Mouse (Mus musculus): Measurements from ENCODE around the gene Tacc3. TPM values are rescaled to one million over a fixed set of nuclear protein-coding genes. Genes with fewer than 3 reads are reported as not detected.

Tacc3 gene
- total RNA-seq, 2 experiments from 2014 or later, result 2.9 to 3.1 TPM

- DNase-seq (ENCODE audit: low spot score in 2 of 2), result no peak
Observed at GRCm38 (mm10) chr5:33654424-33654823, 3.5 kb upstream of the Tacc3 start.

DNA sequence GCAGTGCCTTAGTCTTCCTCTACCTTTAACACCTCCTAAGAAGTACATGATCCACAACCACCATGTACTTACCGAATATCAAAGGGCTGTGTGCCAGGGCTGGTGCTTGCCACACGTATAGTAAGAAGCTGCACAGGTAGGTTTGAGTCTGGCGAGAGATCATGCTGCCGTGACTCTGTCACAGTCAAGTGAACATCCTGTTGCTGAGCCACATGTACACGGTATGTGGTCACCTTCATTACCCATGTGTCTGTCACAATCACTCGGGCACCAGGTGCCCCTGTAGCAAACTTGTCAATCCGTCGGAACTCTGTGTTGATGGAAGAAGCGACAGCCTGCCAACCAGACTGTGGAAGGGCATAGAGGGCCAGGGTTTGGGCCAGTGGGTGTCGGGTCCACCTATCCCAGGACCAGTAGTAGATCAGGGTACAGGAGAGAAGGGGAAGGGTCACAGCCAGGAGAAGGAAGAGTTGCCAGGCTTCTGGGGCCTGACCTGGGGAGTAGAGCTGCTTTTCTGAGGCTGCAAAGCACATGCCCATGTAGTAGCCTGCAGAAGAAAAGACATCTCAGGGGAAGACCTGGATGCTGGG is 2.6 kb upstream of the Tacc3 start:
- DNase-seq (ENCODE audit: low spot score in 2 of 2), result no peak

GRCm38 (mm10) chr5:33656739-33657138 is 1.2 kb upstream of the Tacc3 start:
- DNase-seq (ENCODE audit: low spot score in 2 of 2), result no peak

DNA sequence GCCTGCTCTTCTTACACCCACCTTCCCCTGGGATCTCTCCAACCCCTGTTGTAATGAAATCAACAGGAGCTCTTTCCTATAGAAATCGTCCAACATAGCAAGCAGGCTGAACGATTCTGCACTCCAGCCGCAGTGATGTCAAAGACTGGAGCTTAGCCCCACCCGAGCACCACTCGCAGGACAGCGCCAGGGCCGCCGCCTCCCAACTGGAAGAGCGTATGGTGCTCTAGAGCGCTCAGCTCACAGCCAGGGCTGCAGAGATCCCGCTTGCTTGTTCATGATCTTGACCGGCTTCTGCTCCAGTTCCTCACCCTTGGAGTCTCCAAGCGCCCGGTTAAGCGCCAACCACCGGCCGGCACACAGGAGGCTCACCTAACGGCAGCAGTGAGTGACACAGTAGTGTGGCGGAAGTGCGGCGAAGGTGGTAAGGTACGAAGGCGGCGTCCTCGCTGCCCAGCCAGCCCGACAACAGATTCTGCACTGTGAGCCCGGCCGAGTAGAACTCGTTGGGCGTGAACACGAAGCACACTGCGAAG is 609 bp upstream of the Tacc3 start:
- no peak for DNase-seq (ENCODE audit: low spot score in 2 of 2)

DNA sequence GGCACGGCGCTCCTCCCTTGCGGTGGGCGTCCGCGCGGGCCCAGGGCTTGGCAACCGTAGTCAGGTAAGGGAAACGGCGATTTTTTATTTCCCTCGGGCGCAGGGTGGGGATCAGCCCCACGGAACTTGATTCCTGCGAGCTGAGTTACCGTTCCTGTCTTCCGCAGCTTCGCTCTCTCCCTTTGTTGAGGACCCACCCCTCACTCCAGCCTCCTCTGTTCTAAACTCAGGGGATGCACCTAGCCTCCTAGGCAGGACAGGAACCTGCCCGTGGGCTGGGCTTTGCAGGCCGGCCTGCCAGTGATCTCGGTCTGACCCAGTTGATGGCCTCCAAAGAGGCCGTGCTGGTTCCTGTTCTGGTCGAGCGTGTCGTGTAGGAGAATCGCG is 729 bp downstream of the Tacc3 start:
- no peak for DNase-seq (ENCODE audit: low spot score in 2 of 2)

DNA sequence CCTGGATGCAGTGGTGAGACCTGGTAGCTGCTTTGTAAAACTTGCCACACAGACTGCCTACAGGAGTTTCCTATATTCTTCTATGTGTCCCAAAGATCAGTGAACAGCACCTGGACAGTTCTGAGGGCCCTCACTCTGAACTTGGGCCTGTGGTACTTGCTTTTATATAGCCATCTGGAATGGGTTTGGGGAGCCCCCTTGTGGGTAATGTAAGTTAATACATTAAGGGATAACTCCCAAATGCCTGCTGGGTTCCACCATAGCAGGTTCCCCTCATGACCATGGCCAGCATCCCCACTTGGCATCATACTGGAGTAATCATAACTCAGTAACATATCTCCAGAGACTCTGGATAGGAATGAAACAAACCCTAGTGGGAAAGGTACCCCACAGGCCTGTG is 10.3 kb downstream of the Tacc3 start:
- DNase-seq (ENCODE audit: low spot score in 2 of 2), result no peak

- DNase-seq (ENCODE audit: low spot score in 2 of 2), result no peak
Observed at GRCm38 (mm10) chr5:33671659-33672058, 13.7 kb downstream of the Tacc3 start.

- no peak for DNase-seq (ENCODE audit: low spot score in 2 of 2)
Observed at GRCm38 (mm10) chr5:33674439-33674838, 16.5 kb downstream of the Tacc3 start.

- peak; percentile 30 to 53 for DNase-seq (ENCODE audit: low spot score in 2 of 2)
Observed at GRCm38 (mm10) chr5:33675964-33676363, 18.0 kb downstream of the Tacc3 start.

GRCm38 (mm10) chr5:33678244-33678643 is 20.3 kb downstream of the Tacc3 start:
- DNase-seq (ENCODE audit: low spot score in 2 of 2), result no peak

GRCm38 (mm10) chr5:33681044-33681443 is 23.1 kb downstream of the Tacc3 start:
- no peak for DNase-seq (ENCODE audit: low spot score in 2 of 2)

GRCm38 (mm10) chr5:33681611-33682388 is 23.9 kb downstream of the Tacc3 start:
- no peak for DNase-seq (ENCODE audit: low spot score in 2 of 2)

GRCm38 (mm10) chr5:33682963-33683362 is 25.0 kb downstream of the Tacc3 start:
- DNase-seq (ENCODE audit: low spot score in 2 of 2), result no peak

DNA sequence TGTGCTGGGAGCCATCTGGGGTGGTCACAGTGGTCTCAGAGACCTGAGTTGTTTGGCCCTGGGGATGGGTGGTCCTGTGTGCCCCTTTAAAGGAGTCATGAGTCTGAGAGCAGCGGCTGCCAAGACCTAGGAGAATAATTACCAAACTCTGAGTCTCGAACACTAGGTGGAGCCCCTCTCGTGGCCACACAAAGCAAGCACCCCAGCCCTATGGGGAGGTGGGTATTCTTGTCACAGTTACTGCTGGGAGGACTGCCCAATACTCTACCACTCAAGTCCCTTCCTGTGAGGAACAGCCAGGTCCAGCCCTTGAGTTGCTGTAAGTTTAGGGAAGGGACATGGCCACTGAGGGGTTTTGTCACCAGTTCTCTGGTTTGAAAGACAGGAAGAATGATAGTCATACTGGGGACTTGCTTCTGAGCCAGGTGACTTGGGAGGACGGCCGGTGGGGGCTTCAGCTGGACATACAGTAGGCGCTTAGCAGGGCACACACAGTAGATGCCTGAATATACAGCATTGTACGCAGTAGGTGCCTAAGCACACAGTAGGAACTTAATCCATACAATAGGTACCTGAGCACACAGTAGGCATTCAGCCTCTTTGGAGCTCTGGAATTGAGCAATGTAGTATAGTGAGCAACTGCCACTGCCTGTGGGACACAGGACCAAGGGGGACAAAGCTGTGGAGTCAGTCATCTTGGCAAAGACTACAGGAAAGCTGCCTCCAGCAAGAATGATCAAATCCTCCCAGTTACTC is 26.1 kb downstream of the Tacc3 start:
- DNase-seq (ENCODE audit: low spot score in 2 of 2), result peak in 1 of 2 experiments; percentile 29

DNA sequence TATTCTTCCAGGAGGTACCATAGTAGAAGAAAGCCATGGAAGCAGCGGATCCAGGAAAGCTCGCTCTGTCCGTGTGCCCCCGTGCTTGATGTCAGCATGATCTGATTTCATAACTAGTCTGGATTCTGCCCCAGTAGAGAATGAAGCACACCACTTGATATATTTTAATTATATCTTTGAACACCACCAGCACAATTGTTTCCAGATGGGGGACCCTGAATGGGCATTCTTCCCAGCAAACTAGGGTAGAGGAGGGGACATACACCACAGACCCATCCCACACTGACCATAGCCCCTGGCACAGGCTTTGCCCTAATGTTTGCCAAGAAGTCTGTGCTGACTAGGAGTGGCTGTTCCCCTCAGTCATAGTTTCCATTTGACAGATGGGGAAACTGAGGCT is 27.0 kb downstream of the Tacc3 start:
- DNase-seq (ENCODE audit: low spot score in 2 of 2), result no peak

- DNase-seq (ENCODE audit: low spot score in 2 of 2), result no peak
Observed at GRCm38 (mm10) chr5:33687142-33687541, 29.2 kb downstream of the Tacc3 start.

- no peak for DNase-seq (ENCODE audit: low spot score in 2 of 2)
Observed at GRCm38 (mm10) chr5:33688278-33689220, 30.6 kb downstream of the Tacc3 start.

GRCm38 (mm10) chr5:33689221-33689844 is 31.4 kb downstream of the Tacc3 start:
- DNase-seq (ENCODE audit: low spot score in 2 of 2), result no peak

DNA sequence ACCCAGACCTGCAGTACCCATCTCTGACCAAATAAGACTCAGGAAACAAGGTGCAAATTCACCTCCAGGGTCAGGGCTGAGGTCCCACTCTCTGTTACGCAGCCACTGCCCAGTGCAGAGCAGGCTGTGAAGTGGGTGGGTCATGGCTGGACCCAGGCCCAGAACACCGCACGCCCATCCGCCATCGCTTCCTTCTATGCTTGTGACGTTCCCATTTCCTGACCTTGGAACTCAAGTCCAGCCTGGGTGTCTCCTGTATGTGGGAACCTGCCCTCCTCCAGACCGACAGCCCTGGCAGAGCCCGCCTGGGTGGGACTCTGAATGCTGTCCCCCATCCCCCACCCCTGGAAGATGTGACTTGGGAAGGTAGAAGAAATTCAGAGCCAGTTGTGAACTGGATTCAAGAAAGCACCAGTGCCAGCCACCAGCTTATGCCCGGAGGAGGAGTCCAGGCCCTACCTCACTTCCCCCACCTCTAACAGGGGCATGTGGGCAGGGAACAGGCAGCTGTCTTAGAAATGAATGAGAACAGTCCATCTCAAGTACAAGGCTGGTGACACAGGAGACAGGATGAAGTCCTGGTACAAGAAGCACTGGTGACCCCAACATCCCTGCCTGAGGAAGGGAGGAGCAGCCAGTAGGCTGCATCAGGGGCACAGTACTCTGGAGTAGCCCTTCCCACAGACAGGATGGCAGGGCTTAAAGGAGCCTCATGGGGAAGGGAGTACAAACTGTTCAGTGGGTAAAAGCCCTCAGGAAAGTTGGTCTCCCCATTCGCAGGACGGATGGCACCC is 32.1 kb downstream of the Tacc3 start:
- DNase-seq (ENCODE audit: low spot score in 2 of 2), result no peak
